Mouse (Mus musculus): ENCODE measurements at regions not wholly inside any gene's neighbourhood (a gene's known extent, or its start where the extent isn't known, plus 50 kb on each side); places are given as distances from the start of the nearest gene placed in this dataset.

GRCm38 (mm10) chr12:28380203-28380602 is 172.0 kb downstream of the Dcdc2c start:
- Histone ChIP-seq H3K27ac (no peak overlapping the region), H3K36me3 (no peaks in the 10 kb centered on the region), H3K4me3 (no peak overlapping the region), H3K9me3 (replicated peaks) (no peaks in the 10 kb centered on the region), H3K9ac (no peak overlapping the region), H3K4me2 (no peak overlapping the region), H3K4me1 (replicated peaks) (0 out of 2 replicates have a peak, but pooled peaks cover 3% of the 10 kb centered on the region), H3K27me3 (no peaks in the 10 kb centered on the region)
- 82% methylated on average over 3 of the region's 3 CpGs for WGBS
- ATAC-seq (replicated peaks; ENCODE audit: insufficient number of reproducible peaks, insufficient read depth, low FRiP score, low read depth): no peak

DNA sequence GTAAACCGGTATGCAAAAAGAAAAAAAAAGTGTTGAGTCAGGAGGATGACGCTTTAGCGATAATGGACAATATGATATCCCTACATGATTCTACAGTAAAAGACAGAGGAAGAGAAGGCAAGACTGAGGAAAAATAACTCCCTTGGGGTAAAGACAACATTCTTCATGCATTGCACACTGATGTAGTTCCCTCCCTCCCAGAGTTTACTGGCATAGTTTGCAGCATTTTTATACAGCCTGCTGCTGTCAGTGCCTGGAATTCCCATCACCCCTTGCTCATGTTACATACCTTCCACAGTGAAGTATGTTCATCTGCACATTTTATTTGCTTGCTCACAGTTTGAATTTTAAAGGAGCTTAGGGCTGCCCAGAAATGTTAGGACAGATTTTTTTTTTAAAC is 174.2 kb downstream of the Dcdc2c start:
- 0 out of 2 replicates have a peak, but pooled peaks cover 3% of the 10 kb centered on the region for H3K4me1 ChIP-seq (replicated peaks)
- H3K27ac ChIP-seq: no peak overlapping the region
- H3K4me2 ChIP-seq: no peak overlapping the region
- no peaks in the 10 kb centered on the region for H3K27me3 ChIP-seq
- no peaks in the 10 kb centered on the region for H3K9me3 ChIP-seq (replicated peaks)
- no peak overlapping the region for H3K4me3 ChIP-seq
- no peak overlapping the region for H3K9ac ChIP-seq
- no peak for ATAC-seq (replicated peaks; ENCODE audit: insufficient number of reproducible peaks, insufficient read depth, low FRiP score, low read depth)
- WGBS: 69% methylated on average over 3 of the region's 3 CpGs
- no peaks in the 10 kb centered on the region for H3K36me3 ChIP-seq

- 0 out of 2 replicates have a peak, but pooled peaks cover 3% of the 10 kb centered on the region for H3K4me1 ChIP-seq (replicated peaks)
- no peak overlapping the region for H3K9ac ChIP-seq
- H3K27me3 ChIP-seq: no peaks in the 10 kb centered on the region
- no peaks in the 10 kb centered on the region for H3K9me3 ChIP-seq (replicated peaks)
- WGBS: 83% methylated on average over 4 of the region's 4 CpGs
- no peak overlapping the region for H3K27ac ChIP-seq
- no peak overlapping the region for H3K4me2 ChIP-seq
- H3K36me3 ChIP-seq: no peaks in the 10 kb centered on the region
- no peak for ATAC-seq (replicated peaks; ENCODE audit: insufficient number of reproducible peaks, insufficient read depth, low FRiP score, low read depth)
- no peak overlapping the region for H3K4me3 ChIP-seq
Observed at GRCm38 (mm10) chr12:28377373-28377772, 174.8 kb downstream of the Dcdc2c start.

DNA sequence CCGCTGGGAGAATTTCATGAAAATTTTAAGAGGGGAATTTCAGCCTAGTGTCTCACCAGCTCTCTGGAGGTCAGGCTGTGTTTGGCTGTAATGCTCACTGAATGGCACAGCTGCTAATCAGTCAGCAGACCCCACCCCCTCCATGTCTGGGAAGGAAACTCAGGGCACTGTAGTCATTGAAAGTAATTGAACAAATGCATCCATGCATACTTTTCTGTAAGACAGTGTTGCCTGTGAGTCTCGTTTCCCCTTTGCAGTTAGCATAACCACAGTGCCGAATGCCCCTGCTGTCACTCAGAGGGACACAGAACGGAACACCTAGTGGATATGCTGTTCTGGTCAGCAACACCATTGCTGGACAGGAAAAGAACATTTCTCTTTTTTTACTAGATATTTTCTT is 175.4 kb downstream of the Dcdc2c start:
- Histone ChIP-seq H3K27me3 (no peaks in the 10 kb centered on the region), H3K4me1 (replicated peaks) (0 out of 2 replicates have a peak, but pooled peaks cover 3% of the 10 kb centered on the region), H3K4me2 (no peak overlapping the region), H3K27ac (no peak overlapping the region), H3K36me3 (no peaks in the 10 kb centered on the region), H3K9me3 (replicated peaks) (no peaks in the 10 kb centered on the region), H3K4me3 (no peak overlapping the region), H3K9ac (no peak overlapping the region)
- no peak for ATAC-seq (replicated peaks; ENCODE audit: insufficient number of reproducible peaks, insufficient read depth, low FRiP score, low read depth)
- WGBS: 70% methylated on average over 4 of the region's 4 CpGs

DNA sequence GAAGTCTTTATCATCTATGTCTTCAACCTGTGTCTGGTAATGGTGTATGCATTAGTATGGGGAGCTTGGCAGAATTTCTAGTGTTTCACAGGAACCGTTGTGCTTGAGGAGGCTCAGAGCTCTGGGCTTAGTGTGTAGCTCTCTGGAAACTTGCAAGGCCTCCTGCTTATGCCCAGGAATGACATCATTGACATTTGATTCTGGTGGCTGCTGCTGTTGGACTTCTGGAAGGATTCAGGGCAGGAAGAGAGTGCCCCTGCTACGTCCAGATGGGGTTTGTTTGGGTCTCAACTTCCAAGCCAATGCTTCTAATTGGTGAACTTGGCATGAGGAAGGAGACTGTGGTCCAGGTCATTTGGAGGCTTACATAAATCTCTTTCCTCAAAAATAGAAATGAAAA is 186.9 kb downstream of the Dcdc2c start:
- no peak for ATAC-seq (replicated peaks; ENCODE audit: insufficient number of reproducible peaks, insufficient read depth, low FRiP score, low read depth)
- WGBS: 51% methylated on average over 2 of the region's 2 CpGs

GRCm38 (mm10) chr12:28358737-28359333 is 193.4 kb downstream of the Dcdc2c start:
- no peak overlapping the region for H3K27ac ChIP-seq
- H3K36me3 ChIP-seq: no peaks in the 10 kb centered on the region
- no peak for ATAC-seq (replicated peaks; ENCODE audit: insufficient number of reproducible peaks, insufficient read depth, low FRiP score, low read depth)
- no peaks in the 10 kb centered on the region for H3K27me3 ChIP-seq
- H3K4me2 ChIP-seq: no peak overlapping the region
- no peaks in the 10 kb centered on the region for H3K4me1 ChIP-seq (replicated peaks)
- H3K9me3 ChIP-seq (replicated peaks): no peaks in the 10 kb centered on the region
- no peak overlapping the region for H3K4me3 ChIP-seq
- 43% methylated on average over 7 of the region's 7 CpGs for WGBS
- H3K9ac ChIP-seq: no peak overlapping the region

More for the DNA sequence above, 186.9 kb downstream of the Dcdc2c start:
- Histone ChIP-seq H3K27ac (no peak overlapping the region), H3K36me3 (no peaks in the 10 kb centered on the region), H3K9ac (no peak overlapping the region), H3K4me1 (replicated peaks) (no peaks in the 10 kb centered on the region), H3K4me2 (no peak overlapping the region), H3K27me3 (no peaks in the 10 kb centered on the region), H3K9me3 (replicated peaks) (no peaks in the 10 kb centered on the region), H3K4me3 (no peak overlapping the region)

DNA sequence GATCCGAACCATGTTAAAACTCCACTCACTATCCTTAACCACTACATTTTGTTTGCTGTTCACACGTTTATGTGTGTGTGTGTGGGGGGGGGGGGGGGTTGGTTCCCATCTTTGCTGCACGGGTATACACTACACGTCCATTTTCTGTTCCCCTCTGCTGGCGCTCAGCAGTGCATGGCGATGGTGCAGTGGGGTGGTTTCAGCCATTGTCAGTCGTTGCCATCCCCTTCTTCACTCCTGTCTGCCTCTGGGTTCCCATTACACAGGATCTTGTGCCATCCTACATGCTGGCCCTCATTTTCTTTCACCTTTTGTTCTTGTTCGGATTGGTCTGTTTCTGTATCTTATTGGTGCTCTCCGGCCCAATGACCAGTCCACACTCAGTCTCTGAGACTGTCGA is 194.4 kb downstream of the Dcdc2c start:
- Histone ChIP-seq H3K27ac (no peak overlapping the region), H3K9ac (no peak overlapping the region), H3K4me2 (no peak overlapping the region), H3K9me3 (replicated peaks) (no peaks in the 10 kb centered on the region), H3K4me1 (replicated peaks) (0 out of 2 replicates have a peak, but pooled peaks cover 2% of the 10 kb centered on the region), H3K36me3 (no peaks in the 10 kb centered on the region), H3K27me3 (no peaks in the 10 kb centered on the region), H3K4me3 (no peak overlapping the region)
- ATAC-seq (replicated peaks; ENCODE audit: insufficient number of reproducible peaks, insufficient read depth, low FRiP score, low read depth): no peak
- 86% methylated on average over 10 of the region's 10 CpGs for WGBS

- Histone ChIP-seq H3K36me3 (no peaks in the 10 kb centered on the region), H3K27ac (no peak overlapping the region), H3K9ac (no peak overlapping the region), H3K9me3 (replicated peaks) (no peaks in the 10 kb centered on the region), H3K27me3 (no peaks in the 10 kb centered on the region), H3K4me2 (no peak overlapping the region), H3K4me1 (replicated peaks) (0 out of 2 replicates have a peak, but pooled peaks cover 2% of the 10 kb centered on the region), H3K4me3 (no peak overlapping the region)
- ATAC-seq (replicated peaks; ENCODE audit: insufficient number of reproducible peaks, insufficient read depth, low FRiP score, low read depth): no peak
- 35% methylated on average over 3 of the region's 3 CpGs for WGBS
Observed at GRCm38 (mm10) chr12:28353140-28353539, 199.1 kb downstream of the Dcdc2c start.

DNA sequence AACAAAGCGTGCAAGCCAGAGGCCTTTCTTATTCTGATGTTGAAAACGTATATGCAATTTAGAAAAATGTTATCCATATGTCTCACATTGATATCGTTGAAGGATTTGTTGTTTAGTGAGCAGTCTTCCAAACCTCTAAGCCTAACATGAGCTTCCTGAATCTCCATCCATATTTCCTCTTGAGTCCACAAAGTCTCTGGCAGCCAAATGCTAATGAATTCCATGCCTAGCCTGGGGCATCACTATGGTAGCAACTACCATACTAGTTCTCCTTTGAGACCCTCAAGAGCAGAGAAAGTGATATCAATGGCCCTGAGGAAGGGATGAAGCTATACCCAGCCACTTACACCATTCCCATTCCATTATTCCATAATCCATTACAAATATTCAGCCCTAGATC is 199.6 kb downstream of the Dcdc2c start:
- Histone ChIP-seq H3K36me3 (no peaks in the 10 kb centered on the region), H3K27ac (no peak overlapping the region), H3K9ac (no peak overlapping the region), H3K27me3 (no peaks in the 10 kb centered on the region), H3K4me1 (replicated peaks) (0 out of 2 replicates have a peak, but pooled peaks cover 2% of the 10 kb centered on the region), H3K4me2 (no peak overlapping the region), H3K9me3 (replicated peaks) (no peaks in the 10 kb centered on the region), H3K4me3 (no peak overlapping the region)
- 78% methylated on average over 3 of the region's 3 CpGs for WGBS
- ATAC-seq (replicated peaks; ENCODE audit: insufficient number of reproducible peaks, insufficient read depth, low FRiP score, low read depth): no peak

- no peak overlapping the region for H3K27ac ChIP-seq
- H3K4me1 ChIP-seq (replicated peaks): no peaks in the 10 kb centered on the region
- H3K4me2 ChIP-seq: no peak overlapping the region
- H3K9ac ChIP-seq: no peak overlapping the region
- ATAC-seq (replicated peaks; ENCODE audit: insufficient number of reproducible peaks, insufficient read depth, low FRiP score, low read depth): no peak
- no peak overlapping the region for H3K4me3 ChIP-seq
- 67% methylated on average over 2 of the region's 2 CpGs for WGBS
- H3K36me3 ChIP-seq: no peaks in the 10 kb centered on the region
- H3K27me3 ChIP-seq: no peaks in the 10 kb centered on the region
- no peaks in the 10 kb centered on the region for H3K9me3 ChIP-seq (replicated peaks)
Observed at GRCm38 (mm10) chr12:28342735-28343134, 209.5 kb downstream of the Dcdc2c start.

DNA sequence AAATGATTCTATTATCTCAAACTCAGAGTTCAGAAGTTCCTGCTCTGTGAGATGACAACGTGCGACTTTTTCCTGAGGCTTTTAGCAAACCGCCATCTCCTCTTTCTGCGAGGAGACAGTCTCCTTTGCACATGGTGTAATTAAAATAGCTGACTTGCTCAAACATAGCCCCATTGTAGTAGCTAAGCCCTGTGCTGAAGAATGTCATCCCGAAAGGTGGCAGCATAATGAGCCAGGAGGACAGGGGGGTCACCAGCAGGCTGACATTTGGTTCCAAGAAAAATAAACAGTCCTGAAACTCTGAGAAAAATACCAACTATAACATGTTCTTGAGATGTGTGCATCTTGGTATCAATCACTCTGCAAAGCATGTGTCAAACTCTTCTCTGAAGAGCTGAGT is 219.6 kb downstream of the Dcdc2c start:
- Histone ChIP-seq H3K4me1 (replicated peaks) (no peaks in the 10 kb centered on the region), H3K4me3 (no peak overlapping the region), H3K27ac (no peak overlapping the region), H3K36me3 (no peaks in the 10 kb centered on the region), H3K9me3 (replicated peaks) (no peaks in the 10 kb centered on the region), H3K27me3 (no peaks in the 10 kb centered on the region), H3K4me2 (no peak overlapping the region), H3K9ac (no peak overlapping the region)
- ATAC-seq (replicated peaks; ENCODE audit: insufficient number of reproducible peaks, insufficient read depth, low FRiP score, low read depth): no peak
- 29% methylated on average over 5 of the region's 5 CpGs for WGBS

- 82% methylated on average over 2 of the region's 2 CpGs for WGBS
- H3K4me2 ChIP-seq: no peak overlapping the region
Observed at GRCm38 (mm10) chr12:28331843-28332242, 220.4 kb downstream of the Dcdc2c start.

More at GRCm38 (mm10) chr12:28331843-28332242, 220.4 kb downstream of the Dcdc2c start:
- no peaks in the 10 kb centered on the region for H3K4me1 ChIP-seq (replicated peaks)
- no peak overlapping the region for H3K4me3 ChIP-seq
- ATAC-seq (replicated peaks; ENCODE audit: insufficient number of reproducible peaks, insufficient read depth, low FRiP score, low read depth): no peak
- H3K27me3 ChIP-seq: no peaks in the 10 kb centered on the region
- no peak overlapping the region for H3K27ac ChIP-seq
- no peaks in the 10 kb centered on the region for H3K36me3 ChIP-seq
- no peaks in the 10 kb centered on the region for H3K9me3 ChIP-seq (replicated peaks)
- H3K9ac ChIP-seq: no peak overlapping the region
